Mouse (Mus musculus) lung, embryonic 14.5 days (tissue): ENCODE data around the gene Defb29. TPM values are rescaled to one million over a fixed set of nuclear protein-coding genes. Genes with fewer than 3 reads are reported as not detected.
A peak's percentile ranks its signal among the peaks of the same experiment; 100 is the strongest.

Source experiments
- ATAC-seq: fragments of 200-750 bp; cut with Nextera tagmentation; 2 replicates; pipeline ENCODE4 v1.8.0; 2017; ENCODE audit warnings: mild to moderate bottlenecking, moderate TSS enrichment, moderate library complexity; ENCODE audit not compliant: insufficient read depth
- DNase-seq: peaks from one replicate; pipeline ENCODE4 v3.0.0-alpha.2; 2015
- H3K27ac ChIP-seq: fragments of 300-500 bp; sonication (generic); 2 replicates; pipeline ENCODE4 v1.5.1; 2014; ENCODE audit warnings: low read depth, mild to moderate bottlenecking, moderate library complexity
- H3K27me3 ChIP-seq: fragments of 300-500 bp; sonication (generic); 2 replicates; pipeline ENCODE4 v1.6.1; 2014; ENCODE audit warnings: low read length, control low read depth; ENCODE audit not compliant: insufficient read depth
- H3K36me3 ChIP-seq: fragments of 300-500 bp; sonication (generic); 2 replicates; pipeline ENCODE4 v1.6.1; 2014; ENCODE audit warnings: control low read depth; ENCODE audit not compliant: insufficient read depth
- H3K4me1 ChIP-seq: fragments of 300-500 bp; sonication (generic); 2 replicates; pipeline ENCODE4 v1.6.1; 2014; ENCODE audit warnings: antibody characterized with exemption, control low read depth; ENCODE audit not compliant: insufficient read depth
- H3K4me2 ChIP-seq: fragments of 300-500 bp; sonication (generic); 2 replicates; pipeline ENCODE4 v1.6.1; 2014; ENCODE audit warnings: mild to moderate bottlenecking
- H3K4me3 ChIP-seq: fragments of 300-500 bp; sonication (generic); 2 replicates; pipeline ENCODE4 v1.5.1; 2014; ENCODE audit warnings: low read depth, low read length
- H3K9ac ChIP-seq: fragments of 300-500 bp; sonication (generic); 2 replicates; pipeline ENCODE4 v1.6.1; 2014
- H3K9me3 ChIP-seq: fragments of 300-500 bp; sonication (generic); 2 replicates; pipeline ENCODE4 v1.6.1; 2016; ENCODE audit warnings: low read depth, low read length, control low read depth
- CTCF ChIP-seq: IDR thresholded peaks from 2 replicates; pipeline ENCODE4 v1.5.1; 2016; ENCODE audit warnings: antibody characterized with exemption, low read depth
- WGBS: fragments of 180-500 bp; shearing (Covaris S2); extraction: QIAGEN DNeasy Blood & Tissue Kit; methylation state at CpG from one replicate; pipeline ENCODE4 v1.1.7; 2014; 5-methylcytosine and 5-hydroxymethylcytosine counted together
- polyA plus RNA-seq: library from polyadenylated mRNA; unstranded; fragments of >200 nt; fragmentation: Nextera tagmentation; extraction: Ambion mirVana; gene quantifications from 2 replicates; pipeline ENCODE4 v1.2.1, GENCODE M21; 2014

Gene Defb29
- polyA plus RNA-seq, 1 experiment from 2014 or later: not detected

GRCm38 (mm10) chr2:152500863-152501229 is 39.1 kb downstream of the Defb29 start:
- Histone ChIP-seq H3K27me3 (no peaks in the 10 kb centered on the region), H3K4me2 (no peak overlapping the region), H3K36me3 (no peaks in the 10 kb centered on the region), H3K4me3 (no peak overlapping the region), H3K9ac (no peak overlapping the region), H3K9me3 (no peaks in the 10 kb centered on the region), H3K27ac (no peak overlapping the region), H3K4me1 (no peaks in the 10 kb centered on the region)
- WGBS: 78% methylated on average over 6 of the region's 6 CpGs
- no peak for ATAC-seq
- DNase-seq: no peak
- TF ChIP-seq CTCF: peak; percentile 36; the same call in 1 of the 2 replicates

GRCm38 (mm10) chr2:152500204-152500862 is 39.6 kb downstream of the Defb29 start:
- Histone ChIP-seq H3K9me3 (no peaks in the 10 kb centered on the region), H3K27me3 (no peaks in the 10 kb centered on the region), H3K27ac (no peak overlapping the region), H3K9ac (no peak overlapping the region), H3K4me2 (no peak overlapping the region), H3K4me1 (no peaks in the 10 kb centered on the region), H3K36me3 (no peaks in the 10 kb centered on the region), H3K4me3 (no peak overlapping the region)
- WGBS: 52% methylated on average over 7 of the region's 7 CpGs
- ATAC-seq (no peak), DNase-seq (peak; percentile 10)
- TF ChIP-seq CTCF: no peak

GRCm38 (mm10) chr2:152498020-152498419 is 41.9 kb downstream of the Defb29 start:
- Histone ChIP-seq H3K9ac (no peak overlapping the region), H3K4me2 (no peak overlapping the region), H3K27ac (no peak overlapping the region), H3K36me3 (no peaks in the 10 kb centered on the region), H3K4me3 (no peak overlapping the region), H3K27me3 (no peaks in the 10 kb centered on the region), H3K4me1 (no peaks in the 10 kb centered on the region), H3K9me3 (no peaks in the 10 kb centered on the region)
- DNase-seq: no peak
- no peak for TF ChIP-seq CTCF
- 45% methylated on average over 6 of the region's 6 CpGs for WGBS
- ATAC-seq: no peak

- H3K36me3 ChIP-seq: no peaks in the 10 kb centered on the region
- no peak for ATAC-seq
- H3K27me3 ChIP-seq: no peaks in the 10 kb centered on the region
- no peak overlapping the region for H3K27ac ChIP-seq
- H3K4me1 ChIP-seq: no peaks in the 10 kb centered on the region
- H3K9ac ChIP-seq: no peak overlapping the region
- 0 out of 2 replicates have a peak, but pooled peaks have one; percentile 22 for TF ChIP-seq CTCF
- no peaks in the 10 kb centered on the region for H3K9me3 ChIP-seq
- DNase-seq: no peak
- no peak overlapping the region for H3K4me3 ChIP-seq
- no peak overlapping the region for H3K4me2 ChIP-seq
- 72% methylated on average over 6 of the region's 6 CpGs for WGBS
Measured at GRCm38 (mm10) chr2:152493151-152493550, 46.7 kb downstream of the Defb29 start.

GRCm38 (mm10) chr2:152490038-152490437 is 49.9 kb downstream of the Defb29 start, which contains the start of gene Defb22:
Defb22 (minus strand) TSS chr2:152490138.
- no peak for DNase-seq
- no peak within 1 kb of the TSS for H3K4me2 ChIP-seq
- no peaks in the 10 kb centered on the region for H3K9me3 ChIP-seq
- H3K4me3 ChIP-seq: no peak within 1 kb of the TSS
- no peaks in the 10 kb centered on the region for H3K36me3 ChIP-seq
- no peak for ATAC-seq
- no peak within 1 kb of the TSS for H3K27ac ChIP-seq
- no peak within 1 kb of the TSS for H3K9ac ChIP-seq
- H3K27me3 ChIP-seq: no peaks in the 10 kb centered on the region
- TF ChIP-seq CTCF: no peak
- H3K4me1 ChIP-seq: no peaks in the 10 kb centered on the region

Other genes starting within 250 kb of the Defb29 start
- gene Tbc1d20, start 246.3 kb downstream of the Defb29 start, polyA plus RNA-seq: 34.7 and 39.4 TPM in 2 replicates
- gene Rbck1, start 207.4 kb downstream of the Defb29 start, polyA plus RNA-seq: 85.8 and 92.8 TPM in 2 replicates
- gene Trib3, start 196.1 kb downstream of the Defb29 start, polyA plus RNA-seq: 2.2 and 2.7 TPM in 2 replicates
- 0.26 TPM in 1 of 2 replicates, not detected in the other for gene Nrsn2, start 163.5 kb downstream of the Defb29 start, polyA plus RNA-seq
- 17.2 and 19.4 TPM in 2 replicates for gene Sox12, start 142.0 kb downstream of the Defb29 start, polyA plus RNA-seq
- 38.6 and 42.3 TPM in 2 replicates for gene Zcchc3, start 125.1 kb downstream of the Defb29 start, polyA plus RNA-seq
- gene 6820408C15Rik, start 124.5 kb downstream of the Defb29 start, polyA plus RNA-seq: 0.53 and 1.3 TPM in 2 replicates
- gene Defb23, start 75.5 kb downstream of the Defb29 start, polyA plus RNA-seq: not detected in 2 replicates
- gene Defb20, start 63.0 kb downstream of the Defb29 start, polyA plus RNA-seq: not detected in 2 replicates
- not detected in 2 replicates for gene Defb22, start 50.0 kb downstream of the Defb29 start, polyA plus RNA-seq
- gene Defb26, start 28.4 kb downstream of the Defb29 start, polyA plus RNA-seq: not detected in 2 replicates
- gene Defb28, start 21.8 kb downstream of the Defb29 start, polyA plus RNA-seq: not detected in 2 replicates
- not detected in 2 replicates for gene Gm17416, start 29.2 kb upstream of the Defb29 start, polyA plus RNA-seq
- not detected in 2 replicates for gene Defb21, start 32.6 kb upstream of the Defb29 start, polyA plus RNA-seq
- gene Defb19, start 40.2 kb upstream of the Defb29 start, polyA plus RNA-seq: not detected in 2 replicates
- not detected in 2 replicates for gene Defb45, start 59.3 kb upstream of the Defb29 start, polyA plus RNA-seq
- not detected in 2 replicates for gene Defb36, start 64.2 kb upstream of the Defb29 start, polyA plus RNA-seq
- gene Defb25, start 83.0 kb upstream of the Defb29 start, polyA plus RNA-seq: 0.86 and 1.5 TPM in 2 replicates
- gene Rem1, start 86.9 kb upstream of the Defb29 start, polyA plus RNA-seq: 6.2 TPM in 2 replicates
- gene H13, start 129.4 kb upstream of the Defb29 start, polyA plus RNA-seq: 97.6 and 98.1 TPM in 2 replicates
- gene Mcts2, start 146.9 kb upstream of the Defb29 start, polyA plus RNA-seq: 28.5 and 32.7 TPM in 2 replicates
- gene Id1, start 196.2 kb upstream of the Defb29 start, polyA plus RNA-seq: 122 and 123 TPM in 2 replicates
- gene Cox4i2, start 214.1 kb upstream of the Defb29 start, polyA plus RNA-seq: 51.4 and 59.6 TPM in 2 replicates